Comparison of ENCODE assay signal across 10 mouse cellular contexts in genomic region chr11:120355277-120356039, GRCm38 (mm10). TPM values are rescaled to one million over a fixed set of nuclear protein-coding genes. Genes with fewer than 3 reads are reported as not detected.
DNase-seq lines count a peak whose midpoint lies in the region; ATAC-seq lines count a peak whose summit lies in the region.
"Had no signal": no experiment of that assay in that cellular context is flagged by ENCODE, and none has a peak within 500 bp of the region (broad histone marks: within the 10 kb centered on the region; RNA-seq: fewer than 3 reads in every experiment).

No protein-coding gene starts in this region.

- H3K27ac ChIP-seq in heart, embryonic 16.5 days (ENCODE audit: low read length) = peak overlapping the region; percentile 56
- peak overlapping the region; percentile 77 for H3K27ac ChIP-seq in stomach, embryonic 16.5 days (ENCODE audit: low read length)
- H3K27ac ChIP-seq: midbrain, embryonic 13.5 days had no signal

- no peak overlapping the region for H3K4me2 ChIP-seq in heart, embryonic 16.5 days (ENCODE audit: low read depth, low read length)
- H3K4me2 ChIP-seq in stomach, embryonic 16.5 days (ENCODE audit: low read depth, low read length) = no peak overlapping the region
- H3K4me2 ChIP-seq: midbrain, embryonic 13.5 days had no signal

- WGBS in heart, embryonic 16.5 days = 46% methylated on average over 5 of the region's 5 CpGs
- 33% methylated on average over 5 of the region's 5 CpGs for WGBS in stomach, embryonic 16.5 days

- no peak for ATAC-seq in heart, embryonic 16.5 days (replicated peaks; ENCODE audit: extremely low read depth, insufficient read depth, low FRiP score)
- ATAC-seq in stomach, embryonic 16.5 days (ENCODE audit: insufficient read depth, low FRiP score) = no peak
- ATAC-seq: midbrain, embryonic 13.5 days had no signal

- no peaks in the 10 kb centered on the region for H3K9me3 ChIP-seq in heart, embryonic 16.5 days (replicated peaks; ENCODE audit: control insufficient read depth, low read length)
- H3K9me3 ChIP-seq in stomach, embryonic 16.5 days (replicated peaks; ENCODE audit: control insufficient read depth, low read length) = no peaks in the 10 kb centered on the region
- H3K9me3 ChIP-seq: midbrain, embryonic 13.5 days had no signal

- no peak overlapping the region for H3K9ac ChIP-seq in heart, embryonic 16.5 days (ENCODE audit: low read length)
- 0 out of 2 replicates have a peak overlapping the region, but pooled peaks have one; percentile 17 for H3K9ac ChIP-seq in stomach, embryonic 16.5 days (ENCODE audit: low read length)
- H3K9ac ChIP-seq: midbrain, embryonic 13.5 days had no signal

- H3K4me3 ChIP-seq in heart, embryonic 16.5 days (ENCODE audit: low read length) = no peak overlapping the region
- H3K4me3 ChIP-seq in stomach, embryonic 16.5 days (replicated peaks; ENCODE audit: low read length) = no peak overlapping the region
- H3K4me3 ChIP-seq: midbrain, embryonic 13.5 days had no signal

- intact Hi-C loops in heart, postnatal 36 days (cut with DNase I) = no loop called here

- H3K27me3 ChIP-seq in heart, embryonic 16.5 days (ENCODE audit: control insufficient read depth, insufficient read depth, low read length) = no peaks in the 10 kb centered on the region
- H3K27me3 ChIP-seq in stomach, embryonic 16.5 days (ENCODE audit: control insufficient read depth, insufficient read depth, low read length) = no peaks in the 10 kb centered on the region
- H3K27me3 ChIP-seq: midbrain, embryonic 13.5 days had no signal

- peak; percentile 10 to 39 for DNase-seq in adrenal gland, adult (ENCODE audit: inconsistent age in 2 of 2, low spot score in 1 of 2)
- no peak for DNase-seq in adrenal gland, adult 18-20 months (ENCODE audit: low spot score in 2 of 2)
- no peak for DNase-seq in heart, postnatal 36 days
- DNase-seq in ovary, postnatal 36 days (ENCODE audit: low spot score) = peak; percentile 4
- no peak for DNase-seq in ovary, adult 18-20 months (ENCODE audit: low spot score)
- no peak for DNase-seq in urinary bladder, adult 18-20 months (ENCODE audit: low spot score in 2 of 2)

- H3K36me3 ChIP-seq in heart, embryonic 16.5 days (ENCODE audit: control insufficient read depth, insufficient read depth) = no peaks in the 10 kb centered on the region
- H3K36me3 ChIP-seq in stomach, embryonic 16.5 days (ENCODE audit: control insufficient read depth, insufficient read depth, low read length) = no peaks in the 10 kb centered on the region
- H3K36me3 ChIP-seq: midbrain, embryonic 13.5 days had no signal

- H3K4me1 ChIP-seq in heart, embryonic 16.5 days (ENCODE audit: control insufficient read depth, insufficient read depth, low read length) = peaks cover 60% of the 10 kb centered on the region
- peaks cover 56% of the 10 kb centered on the region for H3K4me1 ChIP-seq in stomach, embryonic 16.5 days (ENCODE audit: control insufficient read depth, insufficient read depth, low read length)

RNA-seq across cellular contexts. Expression of gene Fscn2, which starts 5.9 kb away (rescaled TPM):
- under 1 TPM in 1 of 2 experiments, not detected in 1; 0.33 TPM for total RNA-seq in adrenal gland, adult 18-20 months (2021)
- 0.71 and 0.91 TPM in 2 replicates for polyA plus RNA-seq in heart, embryonic 16.5 days (2015; fragmentation: Nextera tagmentation; extraction: Ambion mirVana)
- total RNA-seq in heart, postnatal 36 days (2021) = not detected
- polyA plus RNA-seq in stomach, embryonic 16.5 days (2015; fragmentation: Nextera tagmentation; extraction: Ambion mirVana) = 0.44 and 0.80 TPM in 2 replicates
- polyA plus RNA-seq: spleen, adult 2 months had no signal

RNA-seq across cellular contexts. Expression of gene Actg1, which starts 7.1 kb away (rescaled TPM):
- total RNA-seq in adrenal gland, adult 18-20 months (2021) = 1,000 to 10,000 TPM in 1 of 2 experiments, 100 to 1,000 TPM in 1; 972 to 2,157 TPM
- 1,134 and 1,179 TPM in 2 replicates for polyA plus RNA-seq in heart, embryonic 16.5 days (2015; fragmentation: Nextera tagmentation; extraction: Ambion mirVana)
- 100 to 1,000 TPM; 218 to 338 TPM for total RNA-seq in heart, postnatal 36 days (2021)
- polyA plus RNA-seq in stomach, embryonic 16.5 days (2015; fragmentation: Nextera tagmentation; extraction: Ambion mirVana) = 2,700 and 3,060 TPM in 2 replicates

RNA-seq across cellular contexts. Expression of gene Faap100, which starts 23.1 kb away (rescaled TPM):
- total RNA-seq in adrenal gland, adult 18-20 months (2021) = 10 to 100 TPM; 15.1 to 19.7 TPM
- polyA plus RNA-seq in heart, embryonic 16.5 days (2015; fragmentation: Nextera tagmentation; extraction: Ambion mirVana) = 28.8 and 37.3 TPM in 2 replicates
- 10 to 100 TPM; 13.8 to 15.4 TPM for total RNA-seq in heart, postnatal 36 days (2021)
- polyA plus RNA-seq in stomach, embryonic 16.5 days (2015; fragmentation: Nextera tagmentation; extraction: Ambion mirVana) = 34.5 and 36.1 TPM in 2 replicates

Comparison
In these comparisons a context has a peak if more than half of its experiments do, and no peak if none do; other contexts are left out.
1. DNase-seq: peak in adrenal gland, adult (2 of 2) and ovary, postnatal 36 days (single experiment); none in adrenal gland, adult 18-20 months (0 of 2), heart, postnatal 36 days (0 of 2), ovary, adult 18-20 months (single experiment) and urinary bladder, adult 18-20 months (0 of 2).